Mouse (Mus musculus): ENCODE measurements around the gene Fam92b. TPM values are rescaled to one million over a fixed set of nuclear protein-coding genes. Genes with fewer than 3 reads are reported as not detected.

Fam92b gene
- total and polyA plus RNA-seq, 3 experiments = not detected

- TF ChIP-seq MAFK (IDR thresholded peaks at IDR 0.05; ENCODE audit: borderline replicate concordance, low read depth, low read length) (no peak), MXI1 (IDR thresholded peaks at IDR 0.05; ENCODE audit: low read depth, low read length) (no peak), MYB (IDR thresholded peaks at IDR 0.05; ENCODE audit: low read depth, low read length) (no peak), ZC3H11A (IDR thresholded peaks at IDR 0.05; ENCODE audit: low read depth, low read length) (no peak), KAT2A (conservative IDR thresholded peaks at IDR 0.05; ENCODE audit: low read depth, low read length) (no peak), TCF12 (IDR thresholded peaks at IDR 0.05; ENCODE audit: low read depth, low read length) (no peak), ZKSCAN1 (IDR thresholded peaks at IDR 0.05; ENCODE audit: low read depth, low read length) (no peak)
- H3K27ac ChIP-seq (ENCODE audit: control insufficient read depth, low read depth, low read length) = no peak overlapping the region
- H3K79me2 ChIP-seq (ENCODE audit: control insufficient read depth, insufficient read depth, low read length, poor library complexity) = no peaks in the 10 kb centered on the region; the same call in 1 of the 2 replicates
- H3K9me3 ChIP-seq (replicated peaks; ENCODE audit: insufficient read depth, low read length) = no peaks in the 10 kb centered on the region
- 0 out of 4 replicates have a peak, but pooled peaks cover 0 to 2% of the 10 kb centered on the region in 2 experiments for H3K27me3 ChIP-seq (ENCODE audit: control insufficient read depth in 1 of 2, insufficient read depth in 2 of 2, low read length in 2 of 2)
- no peak overlapping the region for H3K4me3 ChIP-seq (ENCODE audit: control insufficient read depth in 1 of 2, insufficient read depth in 1 of 2, low read depth in 2 of 2, low read length in 2 of 2)
- peaks cover 7 to 19% of the 10 kb centered on the region in 2 experiments for H3K4me1 ChIP-seq (ENCODE audit: control insufficient read depth in 1 of 2, insufficient read depth in 2 of 2, low read length in 2 of 2)
- no peak for DNase-seq (ENCODE audit: low read depth, low spot score)
- peaks cover 0 to 11% of the 10 kb centered on the region in 2 experiments; a peak in 2 of 4 replicates for H3K36me3 ChIP-seq (ENCODE audit: control insufficient read depth in 1 of 2, insufficient read depth in 2 of 2, low read length in 2 of 2)
- no peak overlapping the region for H3K9ac ChIP-seq (ENCODE audit: control insufficient read depth, low read depth, low read length, poor library complexity, severe bottlenecking)
Observed at GRCm38 (mm10) chr8:120116600-120116999, 60.7 kb downstream of the Fam92b start.

Other genes with a start within 250 kb of the Fam92b start
- gene Crispld2, start 185.0 kb downstream of the Fam92b start, total RNA-seq (2012; rRNA removed) = 1.5 and 2.2 TPM in 2 replicates
- 1 to 10 TPM in 1 of 2 experiments, not detected in 1; 1.7 TPM for gene Crispld2, start 185.0 kb downstream of the Fam92b start, polyA plus RNA-seq (2012; ENCODE audit: insufficient read depth in 1 of 2, insufficient read length in 2 of 2, low read depth in 1 of 2, low replicate concordance in 2 of 2, missing spikeins in 1 of 2)
- gene Zdhhc7, start 76.0 kb downstream of the Fam92b start, total RNA-seq (2012; rRNA removed) = 36.5 and 54.4 TPM in 2 replicates
- gene Zdhhc7, start 76.0 kb downstream of the Fam92b start, polyA plus RNA-seq (2012; ENCODE audit: insufficient read depth in 1 of 2, insufficient read length in 2 of 2, low read depth in 1 of 2, low replicate concordance in 2 of 2, missing spikeins in 1 of 2) = 100 to 1,000 TPM in 1 of 2 experiments, 10 to 100 TPM in 1; 51.0 to 126 TPM
- gene 6430548M08Rik, start 63.3 kb downstream of the Fam92b start, total RNA-seq (2012; rRNA removed) = 0.69 and 0.96 TPM in 2 replicates
- 1 to 10 TPM in 1 of 2 experiments, not detected in 1; 1.9 TPM for gene 6430548M08Rik, start 63.3 kb downstream of the Fam92b start, polyA plus RNA-seq (2012; ENCODE audit: insufficient read depth in 1 of 2, insufficient read length in 2 of 2, low read depth in 1 of 2, low replicate concordance in 2 of 2, missing spikeins in 1 of 2)
- 23.1 and 23.6 TPM in 2 replicates for gene Gse1, start 51.0 kb upstream of the Fam92b start, total RNA-seq (2012; rRNA removed)
- 100 to 1,000 TPM in 1 of 2 experiments, 10 to 100 TPM in 1; 66.9 to 128 TPM for gene Gse1, start 51.0 kb upstream of the Fam92b start, polyA plus RNA-seq (2012; ENCODE audit: insufficient read depth in 1 of 2, insufficient read length in 2 of 2, low read depth in 1 of 2, low replicate concordance in 2 of 2, missing spikeins in 1 of 2)

All from MEL (cell line).